Comparison of ENCODE assay signal across 21 mouse cellular contexts in the genomic region with DNA sequence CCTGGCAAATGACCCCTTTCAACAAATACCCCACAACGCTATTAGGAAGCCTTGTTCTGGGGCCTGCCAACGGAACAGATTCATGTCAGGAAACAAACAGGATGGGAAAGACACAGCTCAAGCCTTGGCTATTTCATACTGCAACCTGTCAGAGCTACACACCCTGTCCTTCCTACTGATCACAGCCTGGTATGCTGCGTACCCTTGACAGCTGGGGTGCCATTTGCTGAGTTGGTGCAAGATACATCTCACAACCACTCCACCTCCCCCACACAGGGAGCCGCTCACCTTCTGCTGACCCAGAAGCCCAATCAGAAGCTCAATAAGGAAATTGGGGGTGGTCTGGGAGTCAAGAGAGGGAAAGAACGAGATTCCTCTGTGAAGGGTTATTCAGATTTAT.
DNase-seq lines count a peak whose midpoint lies in the region; ATAC-seq and TF ChIP-seq lines count a peak whose summit lies in the region.
"Had no signal": no experiment of that assay in that cellular context is flagged by ENCODE, and none has a peak within 500 bp of the region (broad histone marks: within the 10 kb centered on the region; RNA-seq: fewer than 3 reads in every experiment).

No protein-coding gene starts in this region.

- H3K4me3 ChIP-seq in forebrain, postnatal 0 days (ENCODE audit: low read depth, low read length), result no peak overlapping the region
- no peak overlapping the region for H3K4me3 ChIP-seq in forebrain, embryonic 12.5 days (replicated peaks)
- no peak overlapping the region for H3K4me3 ChIP-seq in layer of hippocampus, adult 2 months
- H3K4me3 ChIP-seq: embryonic facial prominence, embryonic 10.5 days; embryonic facial prominence, embryonic 12.5 days had no signal

- TF ChIP-seq CTCF in forebrain, postnatal 0 days (IDR thresholded peaks at IDR 0.05; ENCODE audit: low read depth), result no peak
- TF ChIP-seq CTCF in layer of hippocampus, adult 2 months (conservative IDR thresholded peaks at IDR 0.05), result no peak

- H3K9ac ChIP-seq in forebrain, postnatal 0 days, result no peak overlapping the region
- no peak overlapping the region for H3K9ac ChIP-seq in forebrain, embryonic 12.5 days
- H3K9ac ChIP-seq: embryonic facial prominence, embryonic 12.5 days had no signal

- H3K4me1 ChIP-seq in forebrain, postnatal 0 days (ENCODE audit: insufficient read depth), result no peaks in the 10 kb centered on the region
- H3K4me1 ChIP-seq in forebrain, embryonic 12.5 days, result no peaks in the 10 kb centered on the region
- H3K4me1 ChIP-seq: embryonic facial prominence, embryonic 12.5 days had no signal

- 0 out of 2 replicates have a peak, but pooled peaks have one; percentile 29 for ATAC-seq in forebrain, postnatal 0 days
- ATAC-seq in forebrain, embryonic 12.5 days (ENCODE audit: low FRiP score), result no peak
- ATAC-seq: forebrain, embryonic 14.5 days; forebrain, embryonic 16.5 days had no signal

- H3K27ac ChIP-seq in forebrain, postnatal 0 days (ENCODE audit: low read depth, low read length), result no peak overlapping the region
- H3K27ac ChIP-seq in forebrain, embryonic 12.5 days, result no peak overlapping the region
- peak overlapping the region; percentile 15; the same call in 1 of the 2 replicates for H3K27ac ChIP-seq in layer of hippocampus, adult 2 months
- H3K27ac ChIP-seq: embryonic facial prominence, embryonic 10.5 days; embryonic facial prominence, embryonic 12.5 days had no signal

- no peaks in the 10 kb centered on the region for H3K27me3 ChIP-seq in forebrain, postnatal 0 days (ENCODE audit: insufficient read depth, low read length)
- no peaks in the 10 kb centered on the region for H3K27me3 ChIP-seq in forebrain, embryonic 12.5 days
- H3K27me3 ChIP-seq: embryonic facial prominence, embryonic 12.5 days had no signal

- no peaks in the 10 kb centered on the region for H3K36me3 ChIP-seq in forebrain, postnatal 0 days (ENCODE audit: insufficient read depth)
- no peaks in the 10 kb centered on the region for H3K36me3 ChIP-seq in forebrain, embryonic 12.5 days (replicated peaks)
- H3K36me3 ChIP-seq: embryonic facial prominence, embryonic 10.5 days; embryonic facial prominence, embryonic 12.5 days had no signal

- WGBS in forebrain, postnatal 0 days, result 77% methylated on average over 5 of the region's 5 CpGs
- 88% methylated on average over 5 of the region's 5 CpGs for WGBS in forebrain, embryonic 12.5 days

- H3K9me3 ChIP-seq in forebrain, postnatal 0 days (ENCODE audit: low read length), result no peaks in the 10 kb centered on the region
- H3K9me3 ChIP-seq in forebrain, embryonic 12.5 days, result no peaks in the 10 kb centered on the region

- no peak overlapping the region for H3K4me2 ChIP-seq in forebrain, postnatal 0 days (ENCODE audit: low read depth)
- no peak overlapping the region for H3K4me2 ChIP-seq in forebrain, embryonic 12.5 days
- H3K4me2 ChIP-seq: embryonic facial prominence, embryonic 12.5 days had no signal

- DNase-seq in forebrain, postnatal 0 days, result no peak
- peak; percentile 18 to 37 for DNase-seq in layer of hippocampus, adult 2 months (ENCODE audit: low spot score in 2 of 2)
- no peak for DNase-seq in layer of hippocampus, adult 9-10 months (ENCODE audit: low spot score)
- peak; percentile 46 for DNase-seq in layer of hippocampus, adult 9-11 months
- DNase-seq in layer of hippocampus, postnatal 36 days, result peak; percentile 31 to 41
- no peak for DNase-seq in ovary, postnatal 14 days (ENCODE audit: low spot score)
- no peak for DNase-seq in embryo, embryonic 11 days
- DNase-seq: adrenal gland, adult 2 months; adrenal gland, postnatal 10 days; adrenal gland, postnatal 25 days; cerebellum, adult 11 months; cerebellum, adult 18-20 months; cerebellum, adult 8-10 months; cerebellum, adult 9-11 months; cerebellum, postnatal 14 days; cerebellum, postnatal 36 days had no signal

Comparison
In these comparisons a context has a peak if more than half of its experiments do, and no peak if none do; other contexts are left out.
1. DNase-seq: peak in layer of hippocampus, adult 2 months (2 of 2), layer of hippocampus, adult 9-11 months (single experiment) and layer of hippocampus, postnatal 36 days (2 of 2); none in forebrain, postnatal 0 days (single experiment), layer of hippocampus, adult 9-10 months (single experiment), ovary, postnatal 14 days (single experiment) and embryo, embryonic 11 days (single experiment).